Mouse (Mus musculus) brain, adult 10 weeks (tissue): ENCODE data around the gene Gdf7. TPM values are rescaled to one million over a fixed set of nuclear protein-coding genes. Genes with fewer than 3 reads are reported as not detected.

Source experiments
- polyA plus RNA-seq: library from polyadenylated mRNA; stranded (reverse); fragments of 350-450 nt; fragmentation: Illumina TruSeq; extraction: RNeasy Lipid Tissue Mini Kit (QIAGEN cat#74804); gene quantifications from one replicate; pipeline ENCODE4 v1.2.3, GENCODE M21; 2015; ENCODE audit warnings: low read depth, low replicate concordance

The Gdf7 gene
- polyA plus RNA-seq = not detected

GRCm38 (mm10) chr12:8301841-8302431, at the start of gene Gdf7:
Gene Gdf7, minus strand, starts transcription at chr12:8301954.

DNA sequence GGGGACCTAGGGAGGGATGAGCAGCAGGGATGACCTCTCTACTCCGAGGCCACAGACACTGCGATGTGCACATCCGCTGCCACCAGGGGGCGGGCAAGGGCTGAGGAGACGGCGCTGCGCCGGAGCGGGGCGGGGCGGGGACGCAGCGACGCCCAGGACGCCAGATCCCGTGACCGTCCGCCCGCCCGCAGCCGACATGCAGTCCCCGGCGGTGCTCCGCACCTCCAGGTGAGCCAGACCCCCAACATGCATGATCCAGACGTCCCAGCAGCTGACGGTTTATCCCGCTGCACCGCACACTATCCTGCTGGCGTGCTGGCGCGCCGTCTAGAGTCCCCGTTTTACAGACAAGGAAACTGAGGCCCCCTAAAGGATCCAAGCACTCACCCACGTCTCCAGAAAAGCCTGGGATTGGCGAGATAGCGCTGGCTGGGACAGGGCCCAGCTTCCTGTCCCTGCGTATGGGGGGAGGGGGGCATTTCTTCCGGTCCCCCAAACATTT, 11.6 kb upstream of the Gdf7 start, which contains the start of gene Hs1bp3:
Hs1bp3 (plus strand) TSS at position 163 of the 502 bp plus-strand sequence.

Other genes with a start within 250 kb of the Gdf7 start
- 49.0 TPM for gene Ldah, start 93.8 kb downstream of the Gdf7 start, polyA plus RNA-seq
- gene Hs1bp3, start 11.5 kb upstream of the Gdf7 start, polyA plus RNA-seq = 11.2 TPM
- 230 TPM for gene Rhob, start 198.1 kb upstream of the Gdf7 start, polyA plus RNA-seq